Mouse (Mus musculus) limb, embryonic 13.5 days (tissue): ENCODE data around the gene Ppm1b. TPM values are rescaled to one million over a fixed set of nuclear protein-coding genes. Genes with fewer than 3 reads are reported as not detected.

ENCODE experiments used
- ATAC-seq: fragments of 200-750 bp; cut with Nextera tagmentation; 2 replicates; pipeline ENCODE4 v1.8.0; 2017; ENCODE audit warnings: low read depth, moderate number of reproducible peaks, moderate TSS enrichment; ENCODE audit not compliant: low FRiP score
- H3K27ac ChIP-seq: fragments of 300-500 bp; sonication (generic); 2 replicates; pipeline ENCODE4 v1.5.1; 2015; ENCODE audit warnings: inconsistent platforms, mild to moderate bottlenecking, moderate library complexity
- H3K27me3 ChIP-seq: fragments of 300-500 bp; sonication (generic); 2 replicates; pipeline ENCODE4 v1.6.1; 2015; ENCODE audit warnings: mild to moderate bottlenecking, inconsistent platforms
- H3K36me3 ChIP-seq: fragments of 300-500 bp; sonication (generic); 2 replicates; pipeline ENCODE4 v1.6.1; 2015; ENCODE audit warnings: inconsistent platforms, mild to moderate bottlenecking, moderate library complexity
- H3K4me1 ChIP-seq: fragments of 300-500 bp; sonication (generic); 2 replicates; pipeline ENCODE4 v1.6.1; 2015; ENCODE audit warnings: inconsistent platforms
- H3K4me2 ChIP-seq: fragments of 300-500 bp; sonication (generic); replicated peaks from 2 replicates; pipeline ENCODE4 v1.6.1; 2015; ENCODE audit warnings: inconsistent platforms, mild to moderate bottlenecking, moderate library complexity
- H3K4me3 ChIP-seq: fragments of 300-500 bp; sonication (generic); 2 replicates; pipeline ENCODE4 v1.5.1; 2015; ENCODE audit warnings: moderate library complexity, mild to moderate bottlenecking, inconsistent platforms
- H3K9ac ChIP-seq: fragments of 300-500 bp; sonication (generic); 2 replicates; pipeline ENCODE4 v1.6.1; 2015; ENCODE audit warnings: mild to moderate bottlenecking, inconsistent platforms
- H3K9me3 ChIP-seq: fragments of 300-500 bp; sonication (generic); 2 replicates; pipeline ENCODE4 v1.6.1; 2016; ENCODE audit warnings: inconsistent platforms
- WGBS: fragments of 180-500 bp; shearing (Covaris S2); methylation state at CpG from one replicate; pipeline ENCODE4 v1.1.7; 2015; 5-methylcytosine and 5-hydroxymethylcytosine counted together
- polyA plus RNA-seq: library from polyadenylated mRNA; unstranded; fragments of >200 nt; fragmentation: Nextera tagmentation; extraction: Ambion mirVana; gene quantifications from 2 replicates; pipeline ENCODE4 v1.2.1, GENCODE M21; 2015

Gene Ppm1b
- polyA plus RNA-seq, 1 experiment from 2014 or later: 69.2 TPM

DNA sequence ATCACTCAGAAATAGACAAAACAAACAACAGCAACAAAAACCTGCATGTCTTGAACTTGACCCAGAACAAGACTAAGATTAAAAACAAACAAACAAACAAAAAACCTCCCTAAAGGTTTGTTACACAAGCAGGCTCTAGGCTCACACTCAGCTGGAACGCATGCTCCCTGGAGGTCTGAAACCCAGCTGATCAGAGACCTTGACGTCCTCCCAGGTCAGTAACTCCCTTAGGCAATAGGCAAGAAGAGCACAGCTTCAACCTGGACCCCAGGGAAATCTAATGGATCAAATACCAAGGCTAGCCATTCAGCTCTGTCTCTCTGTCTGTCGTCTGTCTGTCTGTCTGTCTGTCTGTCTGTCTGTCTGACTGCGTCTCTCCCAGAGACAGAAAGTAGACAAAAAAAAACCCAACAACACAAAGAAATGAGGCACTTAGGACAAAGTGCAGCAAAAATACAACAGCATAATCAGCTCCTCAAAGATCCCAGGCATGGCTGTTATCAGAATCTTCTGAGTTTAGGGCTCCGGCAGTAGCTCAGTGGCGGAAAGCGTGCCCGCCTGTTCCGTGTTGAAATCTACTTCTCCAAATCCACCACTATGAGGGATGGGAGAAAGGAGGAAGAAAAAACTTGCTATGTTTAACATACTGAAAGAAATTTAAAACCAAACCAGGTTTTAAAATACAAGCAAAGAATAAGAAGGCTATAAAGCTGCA is 16.4 kb upstream of the Ppm1b start:
- 81% methylated on average over 9 of the region's 9 CpGs for WGBS
- H3K27ac ChIP-seq: no peak overlapping the region
- ATAC-seq: no peak

DNA sequence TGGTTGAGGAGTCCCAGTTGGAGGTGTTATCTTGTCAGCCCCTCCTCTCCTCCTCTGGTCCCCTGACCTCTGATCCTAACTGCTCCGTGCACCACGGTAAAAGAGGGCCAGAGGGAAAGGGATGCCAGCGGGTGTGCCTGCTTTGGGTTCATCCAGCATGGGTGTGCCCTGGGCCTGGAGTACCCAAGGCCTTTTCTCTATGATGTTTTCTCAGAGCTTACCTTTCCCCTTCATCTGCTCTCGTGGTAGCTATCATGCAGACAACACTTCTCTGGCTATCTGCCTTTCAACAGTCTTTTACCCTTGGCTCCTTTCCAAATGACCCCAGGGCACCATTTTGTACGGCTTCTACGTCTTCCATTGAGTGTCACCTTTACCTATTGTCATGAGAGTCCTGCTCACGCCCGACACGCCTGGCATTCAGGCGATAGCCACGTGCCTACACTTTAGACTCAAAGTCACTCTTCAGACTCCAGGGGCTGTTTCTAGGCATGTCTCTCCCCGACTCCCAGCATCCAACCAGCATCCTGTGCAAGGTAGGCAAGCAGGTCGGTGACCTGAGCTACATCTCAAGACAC is 15.2 kb upstream of the Ppm1b start:
- no peaks in the 10 kb centered on the region for H3K36me3 ChIP-seq
- peaks cover 4% of the 10 kb centered on the region; the same call in 1 of the 2 replicates for H3K9me3 ChIP-seq
- H3K27ac ChIP-seq: no peak overlapping the region
- H3K27me3 ChIP-seq: no peaks in the 10 kb centered on the region
- no peak overlapping the region for H3K4me2 ChIP-seq
- H3K9ac ChIP-seq: no peak overlapping the region
- peaks cover 5% of the 10 kb centered on the region for H3K4me1 ChIP-seq
- 84% methylated on average over 13 of the region's 13 CpGs for WGBS
- no peak for ATAC-seq
- H3K4me3 ChIP-seq: no peak overlapping the region

More for the DNA sequence above, 16.4 kb upstream of the Ppm1b start:
- Histone ChIP-seq H3K36me3 (no peaks in the 10 kb centered on the region), H3K9ac (no peak overlapping the region), H3K9me3 (peaks cover 4% of the 10 kb centered on the region; the same call in 1 of the 2 replicates), H3K4me1 (peaks cover 10% of the 10 kb centered on the region), H3K4me3 (no peak overlapping the region), H3K27me3 (no peaks in the 10 kb centered on the region), H3K4me2 (no peak overlapping the region)

DNA sequence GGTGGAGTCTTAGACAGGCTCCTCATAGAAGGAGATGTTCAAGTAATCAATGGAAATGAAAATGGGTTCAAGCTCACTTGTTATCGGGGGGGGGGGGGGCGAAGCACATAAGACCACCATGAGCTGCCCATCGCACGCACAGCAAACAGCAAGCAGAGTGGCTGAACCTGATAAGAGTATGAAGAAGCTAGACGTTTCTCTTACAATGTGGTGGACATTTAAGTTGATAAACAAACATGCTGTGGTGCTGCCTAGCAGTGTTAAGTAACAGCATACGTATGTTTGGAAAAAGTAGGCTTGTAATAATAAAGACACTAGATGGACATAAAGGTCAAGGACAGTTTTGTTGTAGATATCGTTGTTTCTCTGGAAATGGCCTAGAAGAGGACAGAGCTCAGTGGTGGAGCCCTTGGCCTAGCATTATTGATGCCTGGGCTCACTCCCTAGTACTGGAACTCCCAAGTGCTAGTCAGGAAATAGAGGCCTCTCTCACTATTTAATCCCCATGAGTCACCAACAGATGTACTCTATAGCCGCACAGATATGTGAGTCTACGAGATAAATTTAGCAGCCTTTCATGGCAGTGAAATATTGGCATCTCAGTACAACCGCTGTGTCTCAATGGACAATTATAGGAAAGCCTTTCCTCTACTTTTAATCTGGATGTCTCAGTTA is 14.0 kb upstream of the Ppm1b start:
- H3K36me3 ChIP-seq: no peaks in the 10 kb centered on the region
- H3K4me2 ChIP-seq: no peak overlapping the region
- H3K9ac ChIP-seq: no peak overlapping the region
- no peaks in the 10 kb centered on the region for H3K27me3 ChIP-seq
- no peak overlapping the region for H3K4me3 ChIP-seq
- WGBS: 86% methylated on average over 10 of the region's 10 CpGs
- H3K9me3 ChIP-seq: peaks cover 4% of the 10 kb centered on the region; the same call in 1 of the 2 replicates
- no peak for ATAC-seq
- H3K4me1 ChIP-seq: no peaks in the 10 kb centered on the region
- no peak overlapping the region for H3K27ac ChIP-seq

DNA sequence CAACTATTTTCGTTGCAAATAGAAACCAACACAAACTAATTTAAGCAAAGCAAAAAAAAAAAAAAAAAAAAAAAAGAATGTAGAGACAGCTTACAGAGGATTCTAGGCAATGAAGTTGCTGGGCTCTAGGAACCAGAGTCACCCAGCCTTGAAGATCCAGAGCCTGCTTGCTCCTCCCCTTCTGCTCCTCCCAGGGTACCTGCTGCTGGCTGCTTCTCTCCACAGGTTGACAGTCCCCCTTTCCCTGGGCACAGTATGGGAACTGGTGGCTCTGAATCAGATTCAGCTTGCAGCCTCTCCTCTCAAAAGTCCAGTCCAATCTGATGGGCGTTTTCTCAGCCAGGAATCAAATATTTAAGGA is 13.5 kb upstream of the Ppm1b start:
- H3K27ac ChIP-seq: no peak overlapping the region
- H3K36me3 ChIP-seq: no peaks in the 10 kb centered on the region
- no peak overlapping the region for H3K9ac ChIP-seq
- 66% methylated on average over 2 of the region's 2 CpGs for WGBS
- no peak for ATAC-seq
- H3K9me3 ChIP-seq: peaks cover 3% of the 10 kb centered on the region; the same call in 1 of the 2 replicates
- H3K27me3 ChIP-seq: no peaks in the 10 kb centered on the region
- H3K4me1 ChIP-seq: no peaks in the 10 kb centered on the region
- no peak overlapping the region for H3K4me2 ChIP-seq
- no peak overlapping the region for H3K4me3 ChIP-seq

DNA sequence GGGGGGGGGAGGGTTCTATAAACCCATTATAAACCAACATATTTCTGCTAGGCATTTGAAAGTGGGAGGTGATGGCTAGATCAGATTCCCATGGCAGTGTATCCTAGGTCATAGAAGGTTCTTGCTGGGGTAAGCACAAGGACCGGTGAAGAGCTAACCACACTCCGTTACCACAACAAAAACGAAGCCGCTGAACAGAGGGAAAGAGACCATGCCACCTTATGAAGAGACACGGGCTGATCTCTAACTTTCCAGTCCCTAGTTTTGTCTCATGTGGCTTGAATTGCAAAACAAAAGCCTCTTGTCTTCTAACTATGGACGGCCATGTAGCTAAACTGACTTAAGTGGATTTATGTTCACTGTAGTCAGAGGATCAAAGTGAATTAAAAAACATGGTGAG is 12.2 kb upstream of the Ppm1b start:
- WGBS: 84% methylated on average over 6 of the region's 6 CpGs
- no peak for ATAC-seq

DNA sequence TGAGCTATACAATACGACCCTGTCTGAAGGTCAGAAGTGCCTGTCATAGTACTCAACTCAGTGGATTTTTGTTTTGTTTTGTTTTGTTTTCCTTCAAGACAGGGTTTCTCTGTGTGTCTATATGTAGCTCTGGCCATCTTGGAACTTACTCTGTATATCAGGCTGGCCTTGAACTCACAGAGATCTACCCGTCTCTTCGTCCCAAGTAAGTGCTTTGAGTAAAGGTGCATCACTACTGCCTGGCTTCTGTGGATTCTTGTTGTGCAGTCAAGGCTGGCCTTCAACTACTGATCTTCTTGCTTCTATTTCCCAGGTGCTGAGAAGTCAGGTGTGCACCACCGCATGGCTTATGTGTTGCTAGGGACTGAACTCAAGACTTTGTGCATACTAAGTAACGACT is 4.0 kb upstream of the Ppm1b start:
- Histone ChIP-seq H3K36me3 (no peaks in the 10 kb centered on the region), H3K4me3 (no peak overlapping the region), H3K27me3 (no peaks in the 10 kb centered on the region), H3K4me1 (peaks cover 9% of the 10 kb centered on the region), H3K4me2 (no peak overlapping the region), H3K27ac (no peak overlapping the region), H3K9me3 (no peaks in the 10 kb centered on the region), H3K9ac (no peak overlapping the region)
- ATAC-seq: no peak
- 93% methylated on average over 5 of the region's 5 CpGs for whole genome bisulfite sequencing

More for the DNA sequence above, 12.2 kb upstream of the Ppm1b start:
- Histone ChIP-seq H3K9ac (no peak overlapping the region), H3K9me3 (no peaks in the 10 kb centered on the region), H3K4me2 (no peak overlapping the region), H3K4me3 (no peak overlapping the region), H3K36me3 (no peaks in the 10 kb centered on the region), H3K27me3 (no peaks in the 10 kb centered on the region), H3K27ac (no peak overlapping the region), H3K4me1 (no peaks in the 10 kb centered on the region)

DNA sequence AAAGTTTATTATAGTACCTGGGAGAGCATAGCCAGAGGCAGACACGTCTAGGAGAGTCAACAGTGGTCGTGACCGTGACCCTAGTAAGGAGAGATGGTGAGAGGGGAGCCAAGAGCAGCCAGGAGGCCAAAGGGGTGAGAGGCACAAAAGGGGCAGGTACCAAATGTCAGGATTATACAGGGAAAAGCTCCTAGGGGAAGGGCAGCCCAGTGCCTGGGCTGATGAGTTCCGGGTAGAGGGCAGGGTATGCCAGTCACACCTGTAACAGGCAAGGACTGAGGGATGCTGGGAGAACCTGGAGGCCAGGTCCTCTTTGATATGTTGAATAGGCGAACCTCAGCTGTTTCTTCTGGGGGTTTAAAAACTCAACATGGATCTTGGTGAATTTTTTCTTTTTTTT is 2.8 kb upstream of the Ppm1b start:
- 79% methylated on average over 5 of the region's 5 CpGs for WGBS
- peaks cover 9% of the 10 kb centered on the region for H3K4me1 ChIP-seq

DNA sequence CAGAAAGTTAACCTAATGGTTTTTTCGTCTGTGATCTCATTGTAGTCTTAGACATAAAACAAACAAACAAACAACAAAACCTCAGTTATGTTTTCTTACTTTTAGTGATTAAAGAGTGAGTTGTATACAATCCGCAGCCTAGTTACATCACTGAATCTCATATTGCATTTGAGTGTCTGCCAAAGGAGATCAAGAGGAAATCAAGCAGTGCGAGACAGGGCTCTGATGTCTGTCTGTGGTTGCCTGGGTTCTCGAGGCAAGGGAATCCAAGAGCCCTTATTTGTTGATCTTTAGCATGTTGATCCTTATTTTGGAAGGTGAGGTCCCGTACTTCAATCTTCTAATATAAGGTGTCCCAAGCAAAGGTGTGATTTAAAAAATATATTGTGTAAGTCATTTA is 1.7 kb upstream of the Ppm1b start:
- 88% methylated on average over 5 of the region's 5 CpGs for WGBS
- no peak for ATAC-seq

More for the DNA sequence above, 2.8 kb upstream of the Ppm1b start:
- no peak for ATAC-seq
- H3K4me3 ChIP-seq: no peak overlapping the region
- no peaks in the 10 kb centered on the region for H3K36me3 ChIP-seq
- H3K9me3 ChIP-seq: no peaks in the 10 kb centered on the region
- H3K27me3 ChIP-seq: no peaks in the 10 kb centered on the region
- no peak overlapping the region for H3K9ac ChIP-seq
- no peak overlapping the region for H3K27ac ChIP-seq
- no peak overlapping the region for H3K4me2 ChIP-seq

DNA sequence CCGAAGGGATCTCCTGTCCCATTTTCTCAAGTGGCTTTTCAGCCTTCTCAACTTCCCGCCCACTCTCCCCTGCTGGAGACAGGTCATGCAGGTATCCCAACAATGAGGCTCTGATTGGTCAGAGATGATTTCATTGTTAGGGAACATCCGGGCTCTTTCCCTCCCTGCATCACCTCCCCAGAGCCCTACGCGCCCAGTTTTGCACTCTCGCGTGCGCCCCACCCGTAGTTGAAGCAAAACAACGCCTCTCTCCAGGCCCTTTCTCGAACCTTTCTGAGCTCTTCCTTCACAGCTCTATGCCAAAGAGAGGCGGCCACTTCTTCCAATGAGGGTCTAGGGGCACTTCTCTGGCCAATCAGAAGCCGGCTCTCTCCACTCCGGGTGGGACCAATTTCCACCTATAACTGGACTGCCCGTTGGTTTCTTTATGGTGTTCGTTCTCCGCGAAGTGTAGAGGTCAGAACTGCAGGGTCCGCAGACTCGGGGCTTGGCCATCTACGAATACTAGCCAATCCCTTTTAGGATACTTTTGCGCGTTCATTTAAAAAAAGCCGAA is 468 bp downstream of the Ppm1b start:
- Histone ChIP-seq H3K27me3 (no peaks in the 10 kb centered on the region), H3K36me3 (no peaks in the 10 kb centered on the region), H3K27ac (peak overlapping the region; percentile 84), H3K4me1 (peaks cover 30% of the 10 kb centered on the region), H3K9me3 (no peaks in the 10 kb centered on the region), H3K9ac (peak overlapping the region; percentile 54), H3K4me2 (peak overlapping the region; percentile 61), H3K4me3 (peak overlapping the region; percentile 48)
- peak; percentile 90 for ATAC-seq
- under 1% methylated on average over 24 of the region's 24 CpGs for WGBS

More for the DNA sequence above, 1.7 kb upstream of the Ppm1b start:
- H3K36me3 ChIP-seq: no peaks in the 10 kb centered on the region
- H3K9ac ChIP-seq: no peak overlapping the region
- H3K4me2 ChIP-seq: no peak overlapping the region
- peaks cover 19% of the 10 kb centered on the region for H3K4me1 ChIP-seq
- H3K27ac ChIP-seq: no peak overlapping the region
- H3K27me3 ChIP-seq: no peaks in the 10 kb centered on the region
- H3K4me3 ChIP-seq: no peak overlapping the region
- H3K9me3 ChIP-seq: no peaks in the 10 kb centered on the region

DNA sequence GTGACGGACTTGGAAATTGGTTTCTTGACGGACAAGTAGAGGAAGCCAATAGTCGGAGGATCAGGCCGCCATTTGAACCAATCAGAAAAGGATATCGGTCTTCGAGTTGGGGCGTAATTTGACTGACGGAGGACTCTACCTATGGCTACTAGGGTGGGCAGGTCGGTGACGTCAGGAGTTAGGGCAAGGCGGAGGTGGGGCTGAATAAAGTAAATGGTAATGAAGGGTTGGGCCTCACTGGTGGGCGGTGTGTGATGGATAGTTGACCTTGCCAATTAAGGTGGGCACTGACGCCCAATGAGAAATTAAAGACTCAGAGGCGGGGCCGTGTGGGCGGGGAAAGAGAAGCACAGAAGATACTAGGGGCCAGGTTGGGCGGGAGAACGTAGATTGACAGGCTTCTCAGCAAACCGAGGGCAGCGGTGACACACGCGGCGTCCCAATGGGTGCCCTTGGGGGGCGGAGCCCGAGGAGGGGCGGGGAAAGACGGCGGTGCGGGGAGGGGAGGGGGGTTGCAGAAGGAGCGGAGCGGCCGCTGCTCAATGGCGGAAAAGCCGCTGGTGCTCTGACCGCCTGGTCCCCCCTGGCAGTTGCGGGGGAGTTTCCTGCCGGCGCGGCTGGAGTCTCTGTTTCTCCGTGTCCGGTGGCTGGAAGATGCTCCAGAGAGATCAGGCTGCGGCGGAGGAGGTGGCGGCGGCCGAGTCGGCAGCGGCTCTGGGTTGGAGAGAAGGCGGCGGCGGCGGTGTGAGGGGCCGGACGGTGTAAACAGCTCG is 1.1 kb downstream of the Ppm1b start:
- peak; percentile 99 for ATAC-seq
- H3K4me3 ChIP-seq: peak overlapping the region; percentile 94
- no peaks in the 10 kb centered on the region for H3K9me3 ChIP-seq
- under 1% methylated on average over 53 of the region's 55 CpGs for WGBS
- H3K27ac ChIP-seq: peak overlapping the region; percentile 87
- no peaks in the 10 kb centered on the region for H3K36me3 ChIP-seq
- peak overlapping the region; percentile 97 for H3K9ac ChIP-seq
- H3K4me1 ChIP-seq: peaks cover 30% of the 10 kb centered on the region
- no peaks in the 10 kb centered on the region for H3K27me3 ChIP-seq
- peak overlapping the region; percentile 72 for H3K4me2 ChIP-seq

DNA sequence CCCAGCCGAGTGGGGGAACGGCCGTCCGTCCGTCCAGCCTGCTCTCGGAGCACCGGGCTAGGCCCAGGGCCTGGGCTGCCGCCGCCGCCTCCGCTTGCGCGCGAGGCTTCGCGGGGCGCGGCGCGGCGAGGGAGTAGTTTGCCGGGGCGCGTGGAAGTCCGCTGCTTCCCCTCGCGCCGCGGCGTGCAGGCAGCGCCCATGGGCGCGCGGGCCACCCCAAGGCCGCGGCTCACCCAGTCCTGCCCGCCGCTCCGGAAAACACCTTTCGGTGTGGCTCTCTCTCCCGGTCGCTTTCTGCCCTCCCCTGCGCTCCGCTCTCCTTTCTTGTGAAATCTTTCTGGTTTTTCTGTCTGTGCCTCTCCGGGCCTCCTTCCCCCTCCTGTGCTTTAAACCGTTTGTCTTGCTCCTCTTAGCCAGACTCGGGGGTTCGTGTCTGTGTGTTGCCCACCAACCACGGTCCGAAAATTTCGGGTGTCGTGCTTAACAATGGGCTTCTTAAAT is 1.9 kb downstream of the Ppm1b start:
- WGBS: under 1% methylated on average over 41 of the region's 52 CpGs
- H3K4me1 ChIP-seq: peaks cover 30% of the 10 kb centered on the region
- ATAC-seq: no peak
- peak overlapping the region; percentile 97 for H3K9ac ChIP-seq
- peak overlapping the region; percentile 87 for H3K27ac ChIP-seq
- no peaks in the 10 kb centered on the region for H3K27me3 ChIP-seq
- peak overlapping the region; percentile 94 for H3K4me3 ChIP-seq
- H3K9me3 ChIP-seq: no peaks in the 10 kb centered on the region
- H3K4me2 ChIP-seq: peak overlapping the region; percentile 72
- no peaks in the 10 kb centered on the region for H3K36me3 ChIP-seq
